Mouse (Mus musculus) thymus, postnatal 10 days (tissue): Measurements from ENCODE around the gene Stub1.

Experiments
- DNase-seq, 2 experiments: peaks; one replicate each; pipeline ENCODE4 v3.0.0; 2021; ENCODE audit warnings: low spot score in 2 of 2

The Stub1 gene

GRCm38 (mm10) chr17:25791320-25791842 lies 41.8 kb downstream of the Stub1 start:
- no peak for DNase-seq

GRCm38 (mm10) chr17:25786781-25787504 lies 46.3 kb downstream of the Stub1 start:
- no peak for DNase-seq

GRCm38 (mm10) chr17:25786280-25786679 lies 46.9 kb downstream of the Stub1 start, which contains the start of gene Ccdc78:
Ccdc78 (plus strand) TSS chr17:25786580.
- no peak for DNase-seq

GRCm38 (mm10) chr17:25785281-25785745 lies 47.9 kb downstream of the Stub1 start, which contains the start of gene Haghl:
Haghl (minus strand) TSS chr17:25785673.
- DNase-seq: peak; percentile 86 to 96

- DNase-seq: no peak
These were observed 49.2 kb downstream of the Stub1 start for GRCm38 (mm10) chr17:25783861-25784574.

GRCm38 (mm10) chr17:25783086-25783485 lies 50.1 kb downstream of the Stub1 start:
- DNase-seq: no peak

- no peak for DNase-seq
These were observed 51.9 kb downstream of the Stub1 start for GRCm38 (mm10) chr17:25781339-25781738.
